Mouse (Mus musculus): Measurements from ENCODE around the gene Mitf.

DNA sequence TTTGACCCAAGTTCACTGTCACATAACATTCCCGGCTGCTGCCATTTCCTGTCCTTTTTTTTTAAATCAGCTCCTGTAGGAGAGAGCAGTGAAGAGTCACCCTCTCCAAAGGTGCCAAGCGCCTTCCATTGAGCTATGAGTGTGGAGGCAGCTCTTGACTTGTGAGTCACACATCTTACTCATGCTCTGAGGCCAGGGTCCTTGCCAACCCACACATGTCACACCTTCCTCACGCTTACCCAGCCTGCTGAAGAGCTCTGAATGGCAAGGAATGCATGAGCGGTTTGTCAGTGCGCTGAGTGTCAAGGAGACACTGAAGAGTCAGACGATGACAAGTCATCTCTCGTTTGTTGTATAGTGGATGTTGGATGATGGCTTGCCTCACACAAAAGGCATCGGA is 146.0 kb downstream of the Mitf start:
- TF ChIP-seq FLI1 (IDR thresholded peaks at IDR 0.05; ENCODE audit: low read length) (no peak), GATA1 (IDR thresholded peaks at IDR 0.05; ENCODE audit: borderline replicate concordance, low read length) (no peak)

Data from megakaryocyte, embryonic 14.5 days (primary cell).